Mouse (Mus musculus): Measurements from ENCODE around the gene Atxn2l. TPM values are rescaled to one million over a fixed set of nuclear protein-coding genes. Genes with fewer than 3 reads are reported as not detected.
A peak's percentile ranks its signal among the peaks of the same experiment; 100 is the strongest.

Atxn2l gene
- polyA plus RNA-seq, 1 experiment from 2014 or later = 22.1 TPM

- no peak overlapping the region for H3K27ac ChIP-seq (ENCODE audit: low read length)
- no peak overlapping the region for H3K9ac ChIP-seq (replicated peaks; ENCODE audit: low read depth)
- no peak for DNase-seq (ENCODE audit: low spot score)
- H3K36me3 ChIP-seq (ENCODE audit: insufficient read depth, low read length) = no peaks in the 10 kb centered on the region
- H3K9me3 ChIP-seq (ENCODE audit: low read length) = no peaks in the 10 kb centered on the region
- ATAC-seq = no peak
- WGBS = 66% methylated on average over 8 of the region's 8 CpGs
- TF ChIP-seq CTCF (IDR thresholded peaks at IDR 0.05) (no peak), EP300 (IDR thresholded peaks at IDR 0.05) (no peak)
- H3K4me3 ChIP-seq (ENCODE audit: low read depth, low read length) = no peak overlapping the region
- no peak overlapping the region for H3K4me2 ChIP-seq (replicated peaks; ENCODE audit: low read depth, low read length)
- no peaks in the 10 kb centered on the region for H3K27me3 ChIP-seq (replicated peaks; ENCODE audit: insufficient read depth, low read length)
- H3K4me1 ChIP-seq (ENCODE audit: insufficient read depth, low read depth, low read length) = 0 out of 2 replicates have a peak, but pooled peaks cover 3% of the 10 kb centered on the region
Observed at GRCm38 (mm10) chr7:126507126-126507778, 4.0 kb upstream of the Atxn2l start.

- Histone ChIP-seq H3K4me1 (ENCODE audit: insufficient read depth, low read depth, low read length) (0 out of 2 replicates have a peak, but pooled peaks cover 3% of the 10 kb centered on the region), H3K27me3 (replicated peaks; ENCODE audit: insufficient read depth, low read length) (no peaks in the 10 kb centered on the region), H3K9me3 (ENCODE audit: low read length) (no peaks in the 10 kb centered on the region), H3K36me3 (ENCODE audit: insufficient read depth, low read length) (peaks cover 11% of the 10 kb centered on the region), H3K27ac (ENCODE audit: low read length) (no peak overlapping the region), H3K4me2 (replicated peaks; ENCODE audit: low read depth, low read length) (no peak overlapping the region), H3K9ac (replicated peaks; ENCODE audit: low read depth) (no peak overlapping the region), H3K4me3 (ENCODE audit: low read depth, low read length) (no peak overlapping the region)
- DNase-seq (ENCODE audit: low spot score) (no peak), ATAC-seq (no peak)
- WGBS = 48% methylated on average over 2 of the region's 2 CpGs
- TF ChIP-seq EP300 (IDR thresholded peaks at IDR 0.05) (no peak), CTCF (IDR thresholded peaks at IDR 0.05) (no peak)
Observed at GRCm38 (mm10) chr7:126504913-126505312, 1.7 kb upstream of the Atxn2l start.

GRCm38 (mm10) chr7:126502751-126503150 is 486 bp downstream of the Atxn2l start:
- Histone ChIP-seq H3K9ac (replicated peaks; ENCODE audit: low read depth) (peak overlapping the region; percentile 93), H3K27me3 (replicated peaks; ENCODE audit: insufficient read depth, low read length) (no peaks in the 10 kb centered on the region), H3K4me3 (ENCODE audit: low read depth, low read length) (peak overlapping the region; percentile 83), H3K36me3 (ENCODE audit: insufficient read depth, low read length) (peaks cover 27% of the 10 kb centered on the region), H3K4me2 (replicated peaks; ENCODE audit: low read depth, low read length) (peak overlapping the region; percentile 62), H3K9me3 (ENCODE audit: low read length) (no peaks in the 10 kb centered on the region), H3K27ac (ENCODE audit: low read length) (peak overlapping the region; percentile 99), H3K4me1 (ENCODE audit: insufficient read depth, low read depth, low read length) (0 out of 2 replicates have a peak, but pooled peaks cover 3% of the 10 kb centered on the region)
- DNase-seq (ENCODE audit: low spot score) (no peak), ATAC-seq (no peak)
- no peak for TF ChIP-seq CTCF (IDR thresholded peaks at IDR 0.05)
- no peak for TF ChIP-seq EP300 (IDR thresholded peaks at IDR 0.05)
- WGBS = 1% methylated on average over 40 of the region's 40 CpGs

- peak; percentile 84 for ATAC-seq
- Histone ChIP-seq H3K27ac (ENCODE audit: low read length) (peak overlapping the region; percentile 99), H3K9ac (replicated peaks; ENCODE audit: low read depth) (peak overlapping the region; percentile 93), H3K27me3 (replicated peaks; ENCODE audit: insufficient read depth, low read length) (no peaks in the 10 kb centered on the region), H3K9me3 (ENCODE audit: low read length) (no peaks in the 10 kb centered on the region), H3K4me1 (ENCODE audit: insufficient read depth, low read depth, low read length) (0 out of 2 replicates have a peak, but pooled peaks cover 3% of the 10 kb centered on the region), H3K36me3 (ENCODE audit: insufficient read depth, low read length) (peaks cover 32% of the 10 kb centered on the region), H3K4me2 (replicated peaks; ENCODE audit: low read depth, low read length) (peak overlapping the region; percentile 62), H3K4me3 (ENCODE audit: low read depth, low read length) (peak overlapping the region; percentile 83)
- no peak for TF ChIP-seq CTCF (IDR thresholded peaks at IDR 0.05)
- peak; percentile 32; the same call in 1 of the 2 replicates for TF ChIP-seq EP300 (IDR thresholded peaks at IDR 0.05)
- DNase-seq (ENCODE audit: low spot score) = peak; percentile 98
- under 1% methylated on average over 50 of the region's 57 CpGs for WGBS
Observed at GRCm38 (mm10) chr7:126502023-126502741, 1.1 kb downstream of the Atxn2l start.

- H3K27ac ChIP-seq (ENCODE audit: low read length) = peak overlapping the region; percentile 99
- no peaks in the 10 kb centered on the region for H3K27me3 ChIP-seq (replicated peaks; ENCODE audit: insufficient read depth, low read length)
- H3K36me3 ChIP-seq (ENCODE audit: insufficient read depth, low read length) = peaks cover 37% of the 10 kb centered on the region
- ATAC-seq (no peak), DNase-seq (ENCODE audit: low spot score) (no peak)
- H3K4me2 ChIP-seq (replicated peaks; ENCODE audit: low read depth, low read length) = peak overlapping the region; percentile 62
- peak overlapping the region; percentile 93; the same call in 1 of the 2 replicates for H3K9ac ChIP-seq (replicated peaks; ENCODE audit: low read depth)
- 0 out of 2 replicates have a peak, but pooled peaks cover 3% of the 10 kb centered on the region for H3K4me1 ChIP-seq (ENCODE audit: insufficient read depth, low read depth, low read length)
- WGBS = 4% methylated on average over 9 of the region's 9 CpGs
- peak overlapping the region; percentile 83 for H3K4me3 ChIP-seq (ENCODE audit: low read depth, low read length)
- no peaks in the 10 kb centered on the region for H3K9me3 ChIP-seq (ENCODE audit: low read length)
- TF ChIP-seq EP300 (IDR thresholded peaks at IDR 0.05) (no peak), CTCF (IDR thresholded peaks at IDR 0.05) (no peak)
Observed at GRCm38 (mm10) chr7:126501684-126502022, 1.6 kb downstream of the Atxn2l start.

- H3K4me2 ChIP-seq (replicated peaks; ENCODE audit: low read depth, low read length) = no peak overlapping the region
- no peak for DNase-seq (ENCODE audit: low spot score)
- 95% methylated on average over 7 of the region's 7 CpGs for WGBS
- no peak overlapping the region for H3K27ac ChIP-seq (ENCODE audit: low read length)
- no peaks in the 10 kb centered on the region for H3K9me3 ChIP-seq (ENCODE audit: low read length)
- no peak for ATAC-seq
- TF ChIP-seq CTCF (IDR thresholded peaks at IDR 0.05) (no peak), EP300 (IDR thresholded peaks at IDR 0.05) (no peak)
- 0 out of 2 replicates have a peak, but pooled peaks cover 3% of the 10 kb centered on the region for H3K4me1 ChIP-seq (ENCODE audit: insufficient read depth, low read depth, low read length)
- H3K27me3 ChIP-seq (replicated peaks; ENCODE audit: insufficient read depth, low read length) = no peaks in the 10 kb centered on the region
- no peak overlapping the region for H3K9ac ChIP-seq (replicated peaks; ENCODE audit: low read depth)
- H3K4me3 ChIP-seq (ENCODE audit: low read depth, low read length) = no peak overlapping the region
- peaks cover 59% of the 10 kb centered on the region for H3K36me3 ChIP-seq (ENCODE audit: insufficient read depth, low read length)
Observed at GRCm38 (mm10) chr7:126499416-126499815, 3.8 kb downstream of the Atxn2l start.
